Mouse (Mus musculus) embryonic facial prominence, embryonic 15.5 days (tissue): ENCODE measurements around the gene Ap2s1. TPM values are rescaled to one million over a fixed set of nuclear protein-coding genes. Genes with fewer than 3 reads are reported as not detected.

Experiments
- ATAC-seq: fragments of 200-750 bp; cut with Nextera tagmentation; 2 replicates; pipeline ENCODE4 v1.8.0; 2017; ENCODE audit warnings: low read depth, moderate TSS enrichment; ENCODE audit not compliant: insufficient number of reproducible peaks, low FRiP score, low TSS enrichment
- H3K27ac ChIP-seq: fragments of 300-500 bp; sonication (generic); replicated peaks from 2 replicates; pipeline ENCODE4 v1.5.1; 2015; ENCODE audit warnings: mild to moderate bottlenecking, inconsistent platforms
- H3K27me3 ChIP-seq: fragments of 300-500 bp; sonication (generic); 2 replicates; pipeline ENCODE4 v1.6.1; 2015; ENCODE audit warnings: inconsistent platforms
- H3K36me3 ChIP-seq: fragments of 300-500 bp; sonication (generic); 2 replicates; pipeline ENCODE4 v1.6.1; 2015; ENCODE audit warnings: mild to moderate bottlenecking, inconsistent platforms
- H3K4me1 ChIP-seq: fragments of 300-500 bp; sonication (generic); 2 replicates; pipeline ENCODE4 v1.6.1; 2015; ENCODE audit warnings: inconsistent platforms
- H3K4me2 ChIP-seq: fragments of 300-500 bp; sonication (generic); replicated peaks from 2 replicates; pipeline ENCODE4 v1.6.1; 2015; ENCODE audit warnings: mild to moderate bottlenecking, inconsistent platforms
- H3K4me3 ChIP-seq: fragments of 300-500 bp; sonication (generic); replicated peaks from 2 replicates; pipeline ENCODE4 v1.5.1; 2015; ENCODE audit warnings: mild to moderate bottlenecking, inconsistent platforms
- H3K9ac ChIP-seq: fragments of 300-500 bp; sonication (generic); 2 replicates; pipeline ENCODE4 v1.6.1; 2015; ENCODE audit warnings: inconsistent platforms
- H3K9me3 ChIP-seq: fragments of 300-500 bp; sonication (generic); replicated peaks from 2 replicates; pipeline ENCODE4 v1.6.1; 2016; ENCODE audit warnings: inconsistent platforms
- WGBS: fragments of 180-500 bp; shearing (Covaris S2); methylation state at CpG from one replicate; pipeline ENCODE4 v1.1.7; 2015; 5-methylcytosine and 5-hydroxymethylcytosine counted together
- polyA plus RNA-seq: library from polyadenylated mRNA; unstranded; fragments of >200 nt; fragmentation: Nextera tagmentation; extraction: Ambion mirVana; gene quantifications from 2 replicates; pipeline ENCODE4 v1.2.1, GENCODE M21; 2015

The Ap2s1 gene
- polyA plus RNA-seq, 1 experiment from 2014 or later, result 273 TPM

DNA sequence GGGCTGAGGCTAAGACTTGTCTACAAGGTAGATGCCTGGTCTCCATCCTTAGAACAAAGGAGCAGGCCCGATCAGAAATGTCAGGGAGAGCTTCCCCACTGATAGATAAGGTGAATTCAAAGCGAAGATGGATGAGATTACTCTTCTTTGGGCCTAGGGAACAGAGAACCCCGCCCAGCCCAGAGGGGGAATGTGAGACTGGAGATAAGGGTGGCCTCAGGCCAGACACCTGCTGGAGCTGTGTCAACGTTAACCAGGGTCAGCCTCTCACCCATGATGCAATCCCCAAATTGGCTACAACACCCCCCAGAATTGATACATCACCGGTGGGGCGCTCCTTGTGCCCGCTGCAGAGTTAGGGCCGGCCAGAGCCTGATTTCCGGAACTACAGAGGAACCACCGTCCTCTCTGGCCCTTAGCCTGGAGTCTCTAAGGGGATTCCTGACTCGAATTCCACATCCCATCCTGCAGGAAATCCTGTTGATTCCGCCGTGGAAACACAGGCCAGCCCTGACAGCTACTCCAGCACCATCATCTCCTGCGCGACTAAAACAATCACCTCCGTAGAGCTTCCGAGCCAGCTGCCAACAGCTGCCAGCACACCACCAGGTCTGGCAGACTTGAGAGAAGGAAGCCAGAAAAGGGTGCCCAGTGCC lies 17.3 kb downstream of the Ap2s1 start:
- Histone ChIP-seq H3K9me3 (no peaks in the 10 kb centered on the region), H3K4me2 (no peak overlapping the region), H3K4me1 (0 out of 2 replicates have a peak, but pooled peaks cover 4% of the 10 kb centered on the region), H3K27me3 (no peaks in the 10 kb centered on the region), H3K9ac (no peak overlapping the region), H3K27ac (no peak overlapping the region), H3K4me3 (no peak overlapping the region), H3K36me3 (no peaks in the 10 kb centered on the region)
- 55% methylated on average over 17 of the region's 17 CpGs for WGBS
- no peak for ATAC-seq

DNA sequence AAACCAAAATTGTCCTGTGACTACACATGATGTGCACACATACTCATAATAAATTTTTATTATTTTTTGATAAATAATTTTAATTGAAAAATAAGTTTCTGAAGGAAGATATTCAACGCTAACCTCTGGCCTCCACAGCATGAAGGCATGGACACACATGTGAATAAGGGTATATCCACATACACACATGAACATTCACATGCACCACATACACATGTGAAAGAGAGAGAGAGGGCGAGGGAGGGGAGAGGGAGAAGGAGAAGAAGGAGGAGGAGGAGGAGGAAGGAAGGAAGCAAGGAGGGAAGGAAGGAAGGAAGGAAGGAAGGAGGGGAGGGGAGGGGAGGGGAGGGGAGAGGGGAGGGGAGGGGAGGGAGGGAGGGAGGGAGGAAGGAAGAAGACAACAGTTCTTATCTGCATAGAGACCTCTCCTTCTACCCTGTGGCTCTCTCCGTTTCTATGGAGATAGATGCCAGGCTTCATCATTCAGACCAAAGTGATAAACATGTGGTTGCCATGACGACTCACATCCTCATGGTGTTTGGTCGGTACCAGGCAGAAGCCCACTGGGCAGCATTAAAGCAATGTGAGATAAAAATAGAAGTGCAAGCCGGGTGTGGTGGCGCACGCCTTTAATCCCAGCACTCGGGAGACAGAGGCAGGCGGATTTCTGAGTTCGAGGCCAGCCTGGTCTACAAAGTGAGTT lies 20.8 kb downstream of the Ap2s1 start:
- no peak overlapping the region for H3K9ac ChIP-seq
- no peak for ATAC-seq
- H3K9me3 ChIP-seq, result no peaks in the 10 kb centered on the region
- no peaks in the 10 kb centered on the region for H3K27me3 ChIP-seq
- H3K4me1 ChIP-seq, result peaks cover 14% of the 10 kb centered on the region
- WGBS, result 78% methylated on average over 11 of the region's 11 CpGs
- H3K4me2 ChIP-seq, result no peak overlapping the region
- H3K36me3 ChIP-seq, result no peaks in the 10 kb centered on the region
- no peak overlapping the region for H3K27ac ChIP-seq
- H3K4me3 ChIP-seq, result no peak overlapping the region

DNA sequence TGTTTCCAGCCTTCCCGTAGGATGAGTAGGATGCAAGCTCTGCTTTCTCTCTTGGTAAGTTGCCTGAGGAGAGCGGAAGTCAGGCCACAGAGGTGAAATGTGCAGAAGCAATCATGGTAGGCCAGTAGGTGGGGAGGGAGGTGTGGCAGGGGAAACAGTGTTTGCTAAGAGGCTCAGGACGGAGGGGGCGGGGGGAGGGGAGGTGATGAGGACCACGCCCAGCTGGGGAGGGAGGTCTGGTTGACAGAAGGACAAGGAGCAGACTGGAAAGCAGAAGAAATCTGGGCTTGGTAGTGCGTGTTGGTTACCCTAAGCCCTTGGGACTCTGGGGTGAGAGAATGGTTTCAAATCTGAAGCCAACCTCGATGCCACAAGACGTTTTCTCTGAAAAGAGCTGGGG lies 22.1 kb downstream of the Ap2s1 start:
- H3K4me3 ChIP-seq, result no peak overlapping the region
- H3K9ac ChIP-seq, result no peak overlapping the region
- no peaks in the 10 kb centered on the region for H3K36me3 ChIP-seq
- H3K4me2 ChIP-seq, result no peak overlapping the region
- H3K27ac ChIP-seq, result 0 out of 2 replicates have a peak overlapping the region, but pooled peaks have one; percentile 8
- no peaks in the 10 kb centered on the region for H3K9me3 ChIP-seq
- peak; percentile 26; the same call in 1 of the 2 replicates for ATAC-seq
- 19% methylated on average over 8 of the region's 8 CpGs for WGBS
- no peaks in the 10 kb centered on the region for H3K27me3 ChIP-seq
- H3K4me1 ChIP-seq, result peaks cover 14% of the 10 kb centered on the region

DNA sequence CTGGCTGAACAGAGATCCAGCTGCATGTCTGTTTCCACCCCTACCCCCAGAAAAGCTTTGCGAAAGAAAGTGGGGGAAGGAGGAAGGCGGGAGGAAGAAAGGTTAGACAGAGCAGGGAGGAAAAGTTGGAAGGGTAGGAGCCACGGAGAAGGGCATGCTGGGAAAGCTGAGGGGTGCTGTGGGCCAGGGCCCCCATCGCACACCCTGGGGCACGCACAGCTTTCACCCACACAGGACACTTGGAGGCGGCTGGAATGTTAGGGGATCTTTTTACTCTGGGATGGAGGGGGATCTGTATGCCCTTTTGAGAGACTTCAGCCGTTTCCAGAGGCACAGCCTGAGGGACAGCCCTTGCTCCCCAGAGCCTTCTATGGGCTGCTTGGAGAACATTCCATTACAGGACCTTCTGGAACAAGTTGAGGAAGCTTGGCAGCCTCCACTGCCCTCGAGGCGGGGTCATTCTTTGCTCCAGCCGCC lies 22.8 kb downstream of the Ap2s1 start:
- Histone ChIP-seq H3K27ac (peak overlapping the region; percentile 73), H3K4me3 (no peak overlapping the region), H3K36me3 (no peaks in the 10 kb centered on the region), H3K9ac (no peak overlapping the region), H3K27me3 (no peaks in the 10 kb centered on the region), H3K4me2 (0 out of 2 replicates have a peak overlapping the region, but pooled peaks have one; percentile 22), H3K9me3 (no peaks in the 10 kb centered on the region), H3K4me1 (peaks cover 14% of the 10 kb centered on the region)
- WGBS, result 24% methylated on average over 10 of the region's 10 CpGs
- ATAC-seq, result peak; percentile 43; the same call in 1 of the 2 replicates

DNA sequence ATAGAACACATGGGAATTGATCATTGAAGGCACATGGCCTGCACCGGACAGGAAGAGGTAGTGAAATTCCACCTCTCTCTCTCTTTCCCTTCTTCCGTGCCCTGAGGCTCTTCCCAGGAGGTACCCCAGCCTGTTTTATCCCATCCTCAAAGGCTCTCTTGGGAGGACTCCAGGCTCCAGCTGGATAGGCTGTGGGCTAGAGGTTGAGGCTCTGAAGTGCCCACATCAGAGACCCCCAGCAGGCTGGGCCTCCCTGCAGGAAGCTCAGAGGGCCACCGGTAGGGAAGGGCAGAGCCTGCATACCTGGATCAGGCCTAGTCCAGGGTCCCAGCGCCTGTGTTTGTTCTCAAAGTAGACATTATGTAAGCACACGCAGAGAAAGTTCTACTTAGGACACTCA lies 23.4 kb downstream of the Ap2s1 start:
- Histone ChIP-seq H3K36me3 (no peaks in the 10 kb centered on the region), H3K9ac (no peak overlapping the region), H3K9me3 (no peaks in the 10 kb centered on the region), H3K4me2 (no peak overlapping the region), H3K4me3 (no peak overlapping the region), H3K27ac (peak overlapping the region; percentile 68; the same call in 1 of the 2 replicates), H3K4me1 (peaks cover 14% of the 10 kb centered on the region), H3K27me3 (no peaks in the 10 kb centered on the region)
- 30% methylated on average over 5 of the region's 5 CpGs for WGBS
- ATAC-seq, result no peak

DNA sequence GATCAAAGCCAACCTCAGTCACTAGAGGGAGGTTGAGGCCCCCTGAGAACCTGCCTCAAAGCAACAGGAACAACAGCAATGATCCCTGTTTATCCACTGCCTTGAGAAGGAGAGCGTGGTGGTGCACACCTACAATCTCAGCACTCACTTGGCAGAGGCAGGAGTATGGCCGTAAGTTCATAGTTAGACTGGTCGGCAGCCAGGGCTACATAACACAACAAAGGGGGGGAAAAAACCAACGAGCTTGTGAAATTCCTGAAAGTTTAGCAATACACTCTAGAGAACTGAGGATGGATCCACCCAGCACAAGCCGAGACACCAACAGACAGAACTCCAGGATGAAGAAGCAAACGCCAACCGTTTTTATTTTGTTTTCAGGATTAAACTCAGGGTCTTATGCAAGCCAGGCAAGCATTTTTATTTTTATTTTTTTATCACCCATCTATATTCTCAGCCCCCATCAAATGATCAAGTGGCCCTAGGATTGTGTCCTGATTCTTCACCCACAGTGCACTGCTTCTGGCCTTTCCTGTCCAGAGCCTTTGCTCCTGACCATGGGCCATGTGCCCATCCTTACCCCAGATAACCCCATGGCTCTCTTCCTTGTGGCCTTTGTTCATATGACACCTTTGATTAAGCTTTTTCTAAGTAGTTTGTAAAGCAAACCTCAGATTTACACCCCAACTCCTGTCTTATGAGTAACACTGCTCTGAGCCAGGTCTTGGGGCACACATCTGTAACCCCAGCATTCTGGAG lies 25.4 kb downstream of the Ap2s1 start:
- ATAC-seq, result no peak
- Histone ChIP-seq H3K27me3 (no peaks in the 10 kb centered on the region), H3K9me3 (no peaks in the 10 kb centered on the region), H3K4me2 (no peak overlapping the region), H3K9ac (no peak overlapping the region), H3K36me3 (no peaks in the 10 kb centered on the region), H3K4me3 (no peak overlapping the region), H3K4me1 (peaks cover 14% of the 10 kb centered on the region), H3K27ac (no peak overlapping the region)
- 81% methylated on average over 7 of the region's 7 CpGs for WGBS

DNA sequence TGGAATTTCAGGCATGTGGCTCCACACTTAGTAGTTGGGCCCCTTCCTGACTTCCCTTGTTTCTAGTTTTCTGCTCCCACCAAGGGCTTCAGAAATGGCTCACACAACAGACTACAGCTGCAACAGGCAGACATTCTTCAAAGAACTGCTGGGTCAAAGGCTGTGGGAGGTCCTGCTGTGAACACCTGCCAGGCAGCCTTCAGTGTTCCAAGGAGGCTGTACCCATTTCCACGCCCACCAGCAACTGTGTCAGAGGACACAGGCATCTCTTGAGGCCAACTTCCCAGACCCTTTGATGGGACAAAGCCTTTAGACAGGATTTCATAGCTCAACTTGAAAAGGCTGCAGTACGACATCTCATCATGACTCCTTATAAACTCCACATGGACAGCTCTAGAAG lies 28.2 kb downstream of the Ap2s1 start:
- no peaks in the 10 kb centered on the region for H3K9me3 ChIP-seq
- H3K27ac ChIP-seq, result no peak overlapping the region
- H3K9ac ChIP-seq, result no peak overlapping the region
- no peaks in the 10 kb centered on the region for H3K27me3 ChIP-seq
- ATAC-seq, result no peak
- no peaks in the 10 kb centered on the region for H3K36me3 ChIP-seq
- H3K4me2 ChIP-seq, result no peak overlapping the region
- peaks cover 4% of the 10 kb centered on the region; the same call in 1 of the 2 replicates for H3K4me1 ChIP-seq
- no peak overlapping the region for H3K4me3 ChIP-seq
- 39% methylated on average over 2 of the region's 2 CpGs for WGBS

DNA sequence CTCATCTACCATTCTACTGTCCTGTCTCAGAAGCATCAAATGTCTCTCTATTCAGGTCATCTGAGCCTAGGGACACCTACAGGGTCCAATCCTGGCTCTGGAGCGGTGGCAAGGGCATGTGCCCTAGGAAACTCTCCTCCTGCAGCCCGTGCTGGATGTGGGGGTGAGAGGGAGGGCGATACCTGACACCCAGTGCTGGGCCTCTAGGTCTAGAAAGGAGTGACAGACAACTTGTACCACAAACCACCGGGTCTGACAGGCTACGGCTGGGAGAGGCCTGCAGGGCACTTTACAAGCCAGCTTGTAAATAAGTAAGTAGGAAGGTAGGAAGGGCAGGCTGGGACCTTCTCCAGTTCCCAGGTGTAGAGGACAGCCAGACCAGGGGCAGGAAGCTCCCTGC lies 37.7 kb downstream of the Ap2s1 start:
- Histone ChIP-seq H3K27me3 (no peaks in the 10 kb centered on the region), H3K4me1 (peaks cover 3% of the 10 kb centered on the region; the same call in 1 of the 2 replicates), H3K9me3 (no peaks in the 10 kb centered on the region), H3K4me2 (no peak overlapping the region), H3K27ac (no peak overlapping the region), H3K36me3 (no peaks in the 10 kb centered on the region), H3K4me3 (no peak overlapping the region), H3K9ac (no peak overlapping the region)
- WGBS, result 26% methylated on average over 5 of the region's 5 CpGs
- ATAC-seq, result no peak

DNA sequence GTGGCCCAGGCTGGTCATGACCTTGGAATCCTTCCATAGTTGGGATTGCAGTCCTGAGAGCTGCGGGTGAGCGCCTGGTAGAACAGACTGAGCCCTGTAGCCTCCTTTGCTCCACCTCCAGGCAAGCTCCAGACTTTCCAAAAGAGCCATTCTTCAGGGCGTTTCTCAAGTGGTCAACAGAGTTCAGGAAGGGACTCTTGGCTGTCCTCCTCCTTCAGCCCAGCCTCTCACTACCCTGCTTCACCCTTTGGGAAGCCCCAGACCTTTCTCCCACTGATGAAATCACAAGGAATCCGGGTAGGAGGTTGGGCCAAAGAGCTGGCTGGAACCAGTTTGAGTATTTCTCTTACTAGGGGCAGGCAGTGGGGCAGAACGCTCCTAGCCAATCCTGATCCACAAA lies 41.9 kb downstream of the Ap2s1 start:
- Histone ChIP-seq H3K27me3 (no peaks in the 10 kb centered on the region), H3K27ac (no peak overlapping the region; the same call in 1 of the 2 replicates), H3K4me3 (no peak overlapping the region), H3K4me1 (peaks cover 35% of the 10 kb centered on the region), H3K9ac (no peak overlapping the region), H3K9me3 (no peaks in the 10 kb centered on the region), H3K36me3 (no peaks in the 10 kb centered on the region), H3K4me2 (no peak overlapping the region)
- 71% methylated on average over 5 of the region's 5 CpGs for WGBS
- ATAC-seq, result no peak

DNA sequence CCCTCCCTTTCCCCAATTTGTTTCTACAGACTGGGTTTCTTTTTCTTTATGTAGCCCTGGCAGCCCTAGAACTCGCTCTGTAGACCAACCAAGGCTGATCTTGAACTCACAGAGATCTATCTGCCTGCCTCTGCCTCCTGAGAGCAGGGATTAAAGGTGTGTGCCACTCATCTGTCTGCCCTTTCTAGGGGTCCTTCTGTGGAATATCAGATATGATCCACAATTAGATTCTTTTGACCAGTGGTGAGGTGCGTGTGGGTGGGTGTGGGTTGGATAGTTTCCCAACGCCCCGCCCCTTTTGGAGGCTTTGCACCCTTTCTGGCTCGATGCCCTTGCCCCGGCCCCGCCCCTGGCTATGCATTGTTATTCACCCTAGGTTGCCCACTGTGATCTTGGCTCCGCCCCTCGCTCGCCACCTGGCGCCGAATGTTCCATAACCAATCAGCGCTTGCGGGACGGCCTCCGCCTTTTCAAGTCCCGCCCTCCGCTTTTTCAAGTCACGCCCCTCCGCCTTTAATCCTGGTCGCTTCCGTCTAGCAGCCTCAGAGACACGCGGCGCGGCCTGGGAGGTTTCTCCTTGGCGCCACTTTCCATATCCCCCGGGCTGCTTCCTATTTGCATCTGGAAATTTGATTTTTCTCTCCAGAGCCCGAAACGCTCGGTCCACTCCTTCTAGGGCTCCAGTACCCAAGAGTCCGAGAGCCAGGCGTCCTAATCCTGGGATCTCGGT lies 42.8 kb downstream of the Ap2s1 start, which contains the start of gene Slc1a5:
Slc1a5 (plus strand) TSS at position 516 of the 730 bp plus-strand sequence.
- Histone ChIP-seq H3K4me1 (peaks cover 35% of the 10 kb centered on the region), H3K27me3 (no peaks in the 10 kb centered on the region), H3K36me3 (no peaks in the 10 kb centered on the region), H3K9ac (peak within 1 kb of the TSS; percentile 51), H3K27ac (peak within 1 kb of the TSS; percentile 53; the same call in 1 of the 2 replicates), H3K4me3 (peak within 1 kb of the TSS; percentile 62), H3K9me3 (no peaks in the 10 kb centered on the region), H3K4me2 (peak within 1 kb of the TSS; percentile 99)
- ATAC-seq, result peak; percentile 81
- WGBS, result 2% methylated on average over 34 of the region's 34 CpGs

DNA sequence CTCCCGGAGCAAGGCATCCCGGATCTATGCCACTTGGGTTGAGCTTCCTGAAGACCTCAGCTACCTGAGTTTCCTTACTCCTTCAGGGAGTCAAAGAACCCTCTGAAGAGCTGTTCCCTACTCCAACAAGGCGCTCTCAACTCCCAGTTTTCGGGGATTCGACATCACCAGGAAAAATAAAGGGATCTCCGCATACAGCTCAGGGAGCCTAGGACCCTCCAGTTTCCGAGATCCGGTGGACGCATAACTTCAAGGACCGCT lies 43.3 kb downstream of the Ap2s1 start:
- Histone ChIP-seq H3K36me3 (no peaks in the 10 kb centered on the region), H3K27ac (peak overlapping the region; percentile 53; the same call in 1 of the 2 replicates), H3K4me2 (peak overlapping the region; percentile 99), H3K4me3 (peak overlapping the region; percentile 62), H3K9me3 (no peaks in the 10 kb centered on the region), H3K27me3 (no peaks in the 10 kb centered on the region), H3K4me1 (peaks cover 35% of the 10 kb centered on the region), H3K9ac (peak overlapping the region; percentile 51)
- WGBS, result 0% methylated on average over 10 of the region's 10 CpGs
- ATAC-seq, result no peak
